Mouse (Mus musculus) midbrain, embryonic 10.5 days (tissue): ENCODE data around the gene Vars. TPM values are rescaled to one million over a fixed set of nuclear protein-coding genes. Genes with fewer than 3 reads are reported as not detected.
"Not testable (repeated sequence)": the region's sequence is repeated elsewhere in the genome, so short reads cannot be mapped to it uniquely, and the experiment has no call there.

Experiments
- DNase-seq: peaks from one replicate; pipeline ENCODE4 v3.0.0-alpha.2; 2017; ENCODE audit warnings: low spot score
- H3K27ac ChIP-seq: fragments of 300-500 bp; sonication (generic); replicated peaks from 2 replicates; pipeline ENCODE4 v1.5.1; 2016; ENCODE audit warnings: mild to moderate bottlenecking
- H3K27me3 ChIP-seq: fragments of 300-500 bp; sonication (generic); 2 replicates; pipeline ENCODE4 v1.6.1; 2016; ENCODE audit warnings: low read depth, mild to moderate bottlenecking; ENCODE audit not compliant: poor library complexity, severe bottlenecking
- H3K36me3 ChIP-seq: fragments of 300-500 bp; sonication (generic); 2 replicates; pipeline ENCODE4 v1.6.1; 2016; ENCODE audit warnings: mild to moderate bottlenecking, moderate library complexity
- H3K4me1 ChIP-seq: fragments of 300-500 bp; sonication (generic); 2 replicates; pipeline ENCODE4 v1.6.1; 2016
- H3K4me3 ChIP-seq: fragments of 300-500 bp; sonication (generic); 2 replicates; pipeline ENCODE4 v1.5.1; 2016; ENCODE audit warnings: mild to moderate bottlenecking, moderate library complexity
- H3K9me3 ChIP-seq: fragments of 300-500 bp; sonication (generic); replicated peaks from 2 replicates; pipeline ENCODE4 v1.6.1; 2016; ENCODE audit warnings: mild to moderate bottlenecking
- WGBS: fragments of 180-500 bp; shearing (Covaris S2); methylation state at CpG from one replicate; pipeline ENCODE4 v1.1.7; 2016; 5-methylcytosine and 5-hydroxymethylcytosine counted together
- polyA plus RNA-seq: library from polyadenylated mRNA; unstranded; fragments of >200 nt; fragmentation: Nextera tagmentation; extraction: Ambion mirVana; gene quantifications from 2 replicates; pipeline ENCODE4 v1.2.1, GENCODE M21; 2016

Gene Vars
- polyA plus RNA-seq = 177 and 210 TPM in 2 replicates

GRCm38 (mm10) chr17:35000717-35001451 lies at the start of gene Vars:
TSS of gene Vars (plus strand) at chr17:35000987.
- H3K27me3 ChIP-seq = no peaks in the 10 kb centered on the region
- H3K27ac ChIP-seq = peak within 1 kb of the TSS; percentile 98
- H3K36me3 ChIP-seq = peaks cover 63% of the 10 kb centered on the region
- under 1% methylated on average over 83 of the region's 83 CpGs for WGBS
- no peaks in the 10 kb centered on the region for H3K9me3 ChIP-seq
- DNase-seq = peak; percentile 98
- peaks cover 72% of the 10 kb centered on the region for H3K4me1 ChIP-seq
- peak within 1 kb of the TSS; percentile 86 for H3K4me3 ChIP-seq

- DNase-seq = no peak
- H3K27me3 ChIP-seq = peaks cover 25% of the 10 kb centered on the region
- H3K27ac ChIP-seq = peak overlapping the region; percentile 99
- WGBS = under 1% methylated on average over 29 of the region's 29 CpGs
- peak overlapping the region; percentile 78 for H3K4me3 ChIP-seq
- no peaks in the 10 kb centered on the region for H3K9me3 ChIP-seq
- H3K36me3 ChIP-seq = peaks cover 25% of the 10 kb centered on the region
- H3K4me1 ChIP-seq = peaks cover 11% of the 10 kb centered on the region
Measured at GRCm38 (mm10) chr17:34951636-34952377, 49.0 kb upstream of the Vars start.

- Histone ChIP-seq H3K36me3 (peaks cover 25% of the 10 kb centered on the region), H3K27me3 (peaks cover 32% of the 10 kb centered on the region), H3K9me3 (no peaks in the 10 kb centered on the region), H3K4me3 (peak overlapping the region; percentile 78), H3K4me1 (peaks cover 11% of the 10 kb centered on the region), H3K27ac (peak overlapping the region; percentile 99)
- under 1% methylated on average over 23 of the region's 23 CpGs for WGBS
- peak; percentile 86 for DNase-seq
Measured at GRCm38 (mm10) chr17:34952378-34953040, 48.3 kb upstream of the Vars start.

- DNase-seq = no peak
- H3K36me3 ChIP-seq = peaks cover 25% of the 10 kb centered on the region
- peak overlapping the region; percentile 78; the same call in 1 of the 2 replicates for H3K4me3 ChIP-seq
- peaks cover 11% of the 10 kb centered on the region for H3K4me1 ChIP-seq
- H3K27me3 ChIP-seq = peaks cover 35% of the 10 kb centered on the region
- H3K9me3 ChIP-seq = no peaks in the 10 kb centered on the region
- 91% methylated on average over 3 of the region's 3 CpGs for WGBS
- peak overlapping the region; percentile 99 for H3K27ac ChIP-seq
Measured at GRCm38 (mm10) chr17:34953258-34953657, 47.5 kb upstream of the Vars start.

GRCm38 (mm10) chr17:34953904-34954303 lies 46.9 kb upstream of the Vars start:
- H3K36me3 ChIP-seq = peaks cover 25% of the 10 kb centered on the region
- H3K4me1 ChIP-seq = peaks cover 11% of the 10 kb centered on the region
- WGBS = 93% methylated on average over 4 of the region's 4 CpGs
- no peak overlapping the region for H3K27ac ChIP-seq
- no peak for DNase-seq
- H3K9me3 ChIP-seq = no peaks in the 10 kb centered on the region
- peaks cover 35% of the 10 kb centered on the region for H3K27me3 ChIP-seq
- H3K4me3 ChIP-seq = no peak overlapping the region

- 71% methylated on average over 4 of the region's 4 CpGs for WGBS
- Histone ChIP-seq H3K36me3 (peaks cover 19% of the 10 kb centered on the region), H3K4me1 (peaks cover 17% of the 10 kb centered on the region), H3K27me3 (peaks cover 36% of the 10 kb centered on the region), H3K27ac (no peak overlapping the region), H3K9me3 (no peaks in the 10 kb centered on the region), H3K4me3 (no peak overlapping the region)
- no peak for DNase-seq
Measured at GRCm38 (mm10) chr17:34954831-34955230, 46.0 kb upstream of the Vars start.

GRCm38 (mm10) chr17:34955884-34956283 lies 44.9 kb upstream of the Vars start:
- Histone ChIP-seq H3K4me1 (peaks cover 16% of the 10 kb centered on the region), H3K4me3 (no peak overlapping the region), H3K36me3 (peaks cover 9% of the 10 kb centered on the region), H3K27ac (no peak overlapping the region), H3K27me3 (peaks cover 47% of the 10 kb centered on the region), H3K9me3 (no peaks in the 10 kb centered on the region)
- WGBS = 88% methylated on average over 3 of the region's 3 CpGs
- DNase-seq = no peak

- Histone ChIP-seq H3K4me1 (peaks cover 12% of the 10 kb centered on the region), H3K9me3 (no peaks in the 10 kb centered on the region), H3K36me3 (peaks cover 4% of the 10 kb centered on the region), H3K4me3 (no peak overlapping the region), H3K27me3 (peaks cover 51% of the 10 kb centered on the region), H3K27ac (no peak overlapping the region)
- WGBS = 58% methylated on average over 1 of the region's 1 CpGs
- no peak for DNase-seq
Measured at GRCm38 (mm10) chr17:34956340-34956739, 44.4 kb upstream of the Vars start.

- 21% methylated on average over 36 of the region's 40 CpGs for WGBS
- H3K9me3 ChIP-seq, DNase-seq, H3K4me3 ChIP-seq, H3K36me3 ChIP-seq, H3K27ac ChIP-seq: not testable (repeated sequence)
- H3K4me1 ChIP-seq = peaks cover 12% of the 10 kb centered on the region
- H3K27me3 ChIP-seq = peaks cover 60% of the 10 kb centered on the region
Measured at GRCm38 (mm10) chr17:34957291-34957690, 43.5 kb upstream of the Vars start.

GRCm38 (mm10) chr17:34957966-34958365 lies 42.8 kb upstream of the Vars start:
- Histone ChIP-seq H3K27me3 (peaks cover 67% of the 10 kb centered on the region), H3K4me1 (peaks cover 12% of the 10 kb centered on the region)
- not testable (repeated sequence) for H3K27ac ChIP-seq, H3K4me3 ChIP-seq, H3K36me3 ChIP-seq, H3K9me3 ChIP-seq, DNase-seq
- 29% methylated on average over 25 of the region's 40 CpGs for WGBS

- WGBS = 3% methylated on average over 31 of the region's 47 CpGs
- DNase-seq, H3K9me3 ChIP-seq, H3K36me3 ChIP-seq, H3K27ac ChIP-seq: not testable (repeated sequence)
- peak overlapping the region; percentile 62 for H3K4me3 ChIP-seq
- peaks cover 74% of the 10 kb centered on the region for H3K27me3 ChIP-seq
- H3K4me1 ChIP-seq = peaks cover 12% of the 10 kb centered on the region
Measured at GRCm38 (mm10) chr17:34958734-34959129, 42.1 kb upstream of the Vars start.

GRCm38 (mm10) chr17:34959130-34959778 lies 41.5 kb upstream of the Vars start, which contains the start of gene Hspa1b:
TSS of gene Hspa1b (minus strand) at chr17:34959238.
- Histone ChIP-seq H3K4me3 (peak within 1 kb of the TSS; percentile 62), H3K27me3 (peaks cover 76% of the 10 kb centered on the region), H3K4me1 (peaks cover 14% of the 10 kb centered on the region), H3K27ac (peak within 1 kb of the TSS; percentile 87)
- not testable (repeated sequence) for H3K9me3 ChIP-seq, H3K36me3 ChIP-seq
- WGBS = under 1% methylated on average over 29 of the region's 32 CpGs
- peak; percentile 79 for DNase-seq
